16 mouse cellular contexts compared by ENCODE assay signal in the genomic region with DNA sequence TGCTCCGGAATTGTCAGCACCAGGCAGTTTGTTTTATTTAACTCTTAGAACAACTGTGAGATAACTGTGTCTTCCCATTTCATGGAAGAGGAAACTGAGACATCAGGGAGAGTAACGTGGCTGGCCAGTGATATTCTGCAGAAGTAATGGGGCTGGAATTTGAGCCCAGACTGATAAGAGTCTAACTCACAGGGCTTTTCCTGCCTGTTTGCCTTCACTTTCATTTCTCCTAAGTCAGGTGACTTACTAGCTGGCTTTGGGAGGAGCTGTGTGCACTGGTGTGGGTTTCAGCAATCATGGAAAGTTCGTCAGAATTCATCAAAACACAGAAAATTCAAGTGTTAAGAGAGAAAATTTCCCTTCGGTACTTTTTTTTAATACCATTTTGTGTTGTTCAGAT. TPM values are rescaled to one million over a fixed set of nuclear protein-coding genes. Genes with fewer than 3 reads are reported as not detected.
DNase-seq lines count a peak whose midpoint lies in the region; ATAC-seq and TF ChIP-seq lines count a peak whose summit lies in the region.
"Had no signal": no experiment of that assay in that cellular context is flagged by ENCODE, and none has a peak within 500 bp of the region (broad histone marks: within the 10 kb centered on the region; RNA-seq: fewer than 3 reads in every experiment).

No protein-coding gene starts in this region.

- no peak overlapping the region for H3K27ac ChIP-seq in kidney, adult 2 months (ENCODE audit: insufficient read depth, low read depth, low read length)
- no peak overlapping the region for H3K27ac ChIP-seq in bone marrow, adult 2 months (ENCODE audit: control insufficient read depth, insufficient read depth, low read depth, low read length, poor library complexity)
- H3K27ac ChIP-seq in intestine, embryonic 15.5 days, result no peak overlapping the region
- H3K27ac ChIP-seq: hindbrain, embryonic 15.5 days; neural tube, embryonic 13.5 days had no signal

- no peaks in the 10 kb centered on the region for H3K27me3 ChIP-seq in kidney, adult 2 months (replicated peaks; ENCODE audit: control insufficient read depth, insufficient read depth, low read length)
- H3K27me3 ChIP-seq in intestine, embryonic 15.5 days (replicated peaks), result no peaks in the 10 kb centered on the region
- H3K27me3 ChIP-seq: hindbrain, embryonic 15.5 days; neural tube, embryonic 13.5 days had no signal

- H3K4me1 ChIP-seq in kidney, adult 2 months (ENCODE audit: control insufficient read depth, insufficient read depth, low read length), result 0 out of 2 replicates have a peak, but pooled peaks cover 2% of the 10 kb centered on the region
- H3K4me1 ChIP-seq in bone marrow, adult 2 months (ENCODE audit: control insufficient read depth, insufficient read depth, low read length), result peaks cover 4% of the 10 kb centered on the region; the same call in 1 of the 2 replicates
- H3K4me1 ChIP-seq in intestine, embryonic 15.5 days (replicated peaks), result peaks cover 6% of the 10 kb centered on the region; the same call in 1 of the 2 replicates

- no peaks in the 10 kb centered on the region for H3K36me3 ChIP-seq in kidney, adult 2 months (ENCODE audit: control insufficient read depth, insufficient read depth, low read length)
- no peaks in the 10 kb centered on the region for H3K36me3 ChIP-seq in intestine, embryonic 15.5 days
- H3K36me3 ChIP-seq: hindbrain, embryonic 15.5 days; neural tube, embryonic 13.5 days had no signal

- H3K9ac ChIP-seq in intestine, embryonic 15.5 days, result no peak overlapping the region

- TF ChIP-seq CTCF in kidney, adult 2 months (conservative IDR thresholded peaks at IDR 0.05; ENCODE audit: insufficient read depth, insufficient read length, low read depth, low read length), result no peak
- TF ChIP-seq CTCF in bone marrow, adult 2 months (IDR thresholded peaks at IDR 0.05; ENCODE audit: control insufficient read depth, insufficient read depth, low read length), result no peak

- H3K4me2 ChIP-seq in intestine, embryonic 15.5 days (replicated peaks), result 0 out of 2 replicates have a peak overlapping the region, but pooled peaks have one; percentile 2

- H3K9me3 ChIP-seq in intestine, embryonic 15.5 days, result no peaks in the 10 kb centered on the region
- H3K9me3 ChIP-seq: hindbrain, embryonic 15.5 days; neural tube, embryonic 13.5 days had no signal

- no peak overlapping the region for H3K4me3 ChIP-seq in kidney, adult 2 months (ENCODE audit: insufficient read depth, low read depth, low read length)
- H3K4me3 ChIP-seq in bone marrow, adult 2 months (replicated peaks; ENCODE audit: control insufficient read depth, low read depth, low read length), result peak overlapping the region; percentile 53
- H3K4me3 ChIP-seq in intestine, embryonic 15.5 days (replicated peaks), result no peak overlapping the region

- 71% methylated on average over 4 of the region's 4 CpGs for WGBS in kidney, adult 2 months
- WGBS in bone marrow, adult 2 months, result 35% methylated on average over 4 of the region's 4 CpGs
- WGBS in intestine, embryonic 15.5 days, result 73% methylated on average over 4 of the region's 4 CpGs

- DNase-seq in kidney, adult 2 months, result peak; percentile 24
- DNase-seq in kidney, adult 8-10 months, result no peak
- no peak for DNase-seq in right cerebral cortex, postnatal 10 days (ENCODE audit: low spot score in 2 of 2)
- DNase-seq in urinary bladder, adult 18-20 months (ENCODE audit: low spot score in 2 of 2), result no peak
- no peak for DNase-seq in cerebellum, postnatal 4 days (ENCODE audit: low spot score in 2 of 2)
- DNase-seq: adrenal gland, postnatal 36 days; cerebellum, postnatal 25 days; kidney, postnatal 14 days; right cerebral cortex, postnatal 4 days; thymus, adult 18-20 months had no signal

- no peak for TF ChIP-seq POLR2A in kidney, adult 2 months (IDR thresholded peaks at IDR 0.05; ENCODE audit: low read depth, low read length)
- TF ChIP-seq POLR2A in bone marrow, adult 2 months (IDR thresholded peaks at IDR 0.05; ENCODE audit: borderline replicate concordance, control insufficient read depth, low read depth, low read length), result no peak

- no peak; the same call in 1 of the 2 replicates for ATAC-seq in intestine, embryonic 15.5 days
- 0 out of 2 replicates have a peak, but pooled peaks have one; percentile 20 for ATAC-seq in megakaryocyte progenitor cell, adult 5-6 weeks (replicated peaks; ENCODE audit: poor library complexity)

RNA-seq across cellular contexts. Expression of gene Ube2l6, which starts 1.7 kb away (rescaled TPM):
- polyA plus RNA-seq in kidney, adult 2 months (2012; rRNA removed), result 18.1 and 24.1 TPM in 2 replicates
- 140 and 409 TPM in 2 replicates for polyA plus RNA-seq in bone marrow, adult 2 months (2011; ENCODE audit: insufficient read depth, insufficient read length, low replicate concordance, missing spikeins)
- polyA plus RNA-seq in intestine, embryonic 15.5 days (2015; fragmentation: Nextera tagmentation; extraction: Ambion mirVana), result 46.5 TPM in 2 replicates
- 9.6 and 11.2 TPM in 2 replicates for total RNA-seq in megakaryocyte progenitor cell, adult 5-6 weeks (2015)
- 8.5 and 12.7 TPM in 2 replicates for total RNA-seq in megakaryocyte progenitor cell, adult 5-6 weeks (2017)

RNA-seq across cellular contexts. Expression of gene Smtnl1, which starts 22.1 kb away (rescaled TPM):
- polyA plus RNA-seq in kidney, adult 2 months (2012; rRNA removed), result 2.6 TPM in 1 of 2 replicates, not detected in the other
- 0.85 TPM in 1 of 2 replicates, not detected in the other for polyA plus RNA-seq in bone marrow, adult 2 months (2011; ENCODE audit: insufficient read depth, insufficient read length, low replicate concordance, missing spikeins)
- polyA plus RNA-seq in intestine, embryonic 15.5 days (2015; fragmentation: Nextera tagmentation; extraction: Ambion mirVana), result 0.08 and 0.13 TPM in 2 replicates
- total RNA-seq in megakaryocyte progenitor cell, adult 5-6 weeks (2015), result not detected in 2 replicates
- 0.24 TPM in 1 of 2 replicates, not detected in the other for total RNA-seq in megakaryocyte progenitor cell, adult 5-6 weeks (2017)
- total RNA-seq: adrenal gland, postnatal 36 days; left cerebral cortex, postnatal 25 days had no signal
- polyA plus RNA-seq: hindbrain, embryonic 15.5 days; neural tube, embryonic 13.5 days had no signal

RNA-seq across cellular contexts. Expression of gene Serping1, which starts 25.1 kb away (rescaled TPM):
- 232 and 288 TPM in 2 replicates for polyA plus RNA-seq in kidney, adult 2 months (2012; rRNA removed)
- 29.0 and 29.7 TPM in 2 replicates for polyA plus RNA-seq in bone marrow, adult 2 months (2011; ENCODE audit: insufficient read depth, insufficient read length, low replicate concordance, missing spikeins)
- 59.7 and 60.5 TPM in 2 replicates for polyA plus RNA-seq in intestine, embryonic 15.5 days (2015; fragmentation: Nextera tagmentation; extraction: Ambion mirVana)
- total RNA-seq in megakaryocyte progenitor cell, adult 5-6 weeks (2015), result 0.22 TPM in 1 of 2 replicates, not detected in the other
- not detected in 2 replicates for total RNA-seq in megakaryocyte progenitor cell, adult 5-6 weeks (2017)

RNA-seq across cellular contexts. Expression of gene Timm10, which starts 26.5 kb away (rescaled TPM):
- 62.2 and 90.3 TPM in 2 replicates for polyA plus RNA-seq in kidney, adult 2 months (2012; rRNA removed)
- polyA plus RNA-seq in bone marrow, adult 2 months (2011; ENCODE audit: insufficient read depth, insufficient read length, low replicate concordance, missing spikeins), result 21.8 and 33.8 TPM in 2 replicates
- 56.1 and 67.2 TPM in 2 replicates for polyA plus RNA-seq in intestine, embryonic 15.5 days (2015; fragmentation: Nextera tagmentation; extraction: Ambion mirVana)
- 40.2 and 55.6 TPM in 2 replicates for total RNA-seq in megakaryocyte progenitor cell, adult 5-6 weeks (2015)
- 39.6 and 46.2 TPM in 2 replicates for total RNA-seq in megakaryocyte progenitor cell, adult 5-6 weeks (2017)

RNA-seq across cellular contexts. Expression of gene Slc43a1, which starts 38.3 kb away (rescaled TPM):
- 3.6 and 4.3 TPM in 2 replicates for polyA plus RNA-seq in kidney, adult 2 months (2012; rRNA removed)
- polyA plus RNA-seq in bone marrow, adult 2 months (2011; ENCODE audit: insufficient read depth, insufficient read length, low replicate concordance, missing spikeins), result 142 and 195 TPM in 2 replicates
- 15.0 and 16.3 TPM in 2 replicates for polyA plus RNA-seq in intestine, embryonic 15.5 days (2015; fragmentation: Nextera tagmentation; extraction: Ambion mirVana)
- total RNA-seq in megakaryocyte progenitor cell, adult 5-6 weeks (2015), result 25.7 and 33.4 TPM in 2 replicates
- 14.2 and 15.0 TPM in 2 replicates for total RNA-seq in megakaryocyte progenitor cell, adult 5-6 weeks (2017)
